Mouse (Mus musculus): ENCODE results near the gene Bmx.

The Bmx gene

GRCm38 (mm10) chrX:164258057-164258456, at the start of gene Bmx:
Gene Bmx (minus strand): TSS chrX:164258193.
- no peak for DNase-seq (ENCODE audit: low spot score)

- no peak for DNase-seq (ENCODE audit: low spot score)
Measured at GRCm38 (mm10) chrX:164306250-164306649, 48.3 kb upstream of the Bmx start.

DNA sequence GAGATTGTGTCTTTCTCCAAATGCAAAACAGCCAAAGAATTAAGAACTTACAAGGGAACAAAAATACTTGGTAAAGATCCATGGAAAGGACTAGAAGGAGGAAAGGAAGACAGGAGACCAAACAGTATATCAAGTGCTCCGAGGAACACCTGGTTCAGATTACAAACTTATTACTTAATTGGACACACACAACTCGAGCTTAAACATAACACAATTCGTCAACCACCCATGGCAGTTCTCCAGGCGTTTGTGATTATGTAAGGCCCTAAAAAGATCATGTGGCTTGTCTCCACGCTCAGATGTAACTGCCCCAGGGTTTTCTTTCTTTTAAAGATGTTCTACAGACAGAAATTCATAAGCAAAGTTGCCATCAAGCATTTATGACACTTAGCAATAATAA, 33.2 kb upstream of the Bmx start:
- DNase-seq (ENCODE audit: low spot score), result no peak

DNA sequence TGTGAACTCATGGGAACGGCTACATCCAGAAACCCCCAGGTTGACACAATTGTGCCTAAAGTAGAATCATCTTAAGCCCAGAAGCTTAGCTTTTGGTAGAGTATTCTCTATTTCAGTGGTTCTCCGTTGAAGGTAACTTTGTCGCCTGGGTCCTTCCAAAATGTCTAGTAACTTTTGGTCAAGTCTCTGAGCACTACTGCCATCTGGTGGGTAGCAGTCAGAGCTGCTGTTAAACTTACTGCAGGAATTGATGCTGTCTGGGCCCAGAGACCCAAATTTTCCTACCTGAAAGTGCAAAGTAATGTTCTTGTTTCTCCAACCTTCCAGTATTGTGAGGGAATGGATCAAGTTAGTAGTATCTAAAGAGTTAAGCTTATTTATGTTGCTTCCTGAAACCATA, 29.1 kb upstream of the Bmx start:
- DNase-seq (ENCODE audit: low spot score), result no peak

DNA sequence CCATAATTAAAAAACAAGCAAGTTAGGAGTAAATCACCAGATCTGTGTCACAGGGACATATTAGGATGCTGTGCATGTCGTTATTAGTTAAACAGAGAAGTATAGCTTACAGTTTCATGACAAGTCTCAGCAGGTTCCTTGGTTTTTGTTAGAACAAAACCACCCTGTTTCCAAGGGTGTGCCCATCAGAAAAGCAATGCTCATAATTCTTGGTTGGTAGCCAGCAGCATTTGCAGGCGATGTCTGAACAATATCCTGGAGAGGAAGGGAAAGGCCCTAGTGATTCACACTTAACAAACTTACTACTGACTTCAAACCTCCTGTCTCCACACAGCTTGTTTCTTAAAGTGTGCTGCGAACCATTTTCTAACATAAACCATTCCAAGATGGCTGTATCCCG, 25.8 kb upstream of the Bmx start:
- DNase-seq (ENCODE audit: low spot score), result no peak

DNA sequence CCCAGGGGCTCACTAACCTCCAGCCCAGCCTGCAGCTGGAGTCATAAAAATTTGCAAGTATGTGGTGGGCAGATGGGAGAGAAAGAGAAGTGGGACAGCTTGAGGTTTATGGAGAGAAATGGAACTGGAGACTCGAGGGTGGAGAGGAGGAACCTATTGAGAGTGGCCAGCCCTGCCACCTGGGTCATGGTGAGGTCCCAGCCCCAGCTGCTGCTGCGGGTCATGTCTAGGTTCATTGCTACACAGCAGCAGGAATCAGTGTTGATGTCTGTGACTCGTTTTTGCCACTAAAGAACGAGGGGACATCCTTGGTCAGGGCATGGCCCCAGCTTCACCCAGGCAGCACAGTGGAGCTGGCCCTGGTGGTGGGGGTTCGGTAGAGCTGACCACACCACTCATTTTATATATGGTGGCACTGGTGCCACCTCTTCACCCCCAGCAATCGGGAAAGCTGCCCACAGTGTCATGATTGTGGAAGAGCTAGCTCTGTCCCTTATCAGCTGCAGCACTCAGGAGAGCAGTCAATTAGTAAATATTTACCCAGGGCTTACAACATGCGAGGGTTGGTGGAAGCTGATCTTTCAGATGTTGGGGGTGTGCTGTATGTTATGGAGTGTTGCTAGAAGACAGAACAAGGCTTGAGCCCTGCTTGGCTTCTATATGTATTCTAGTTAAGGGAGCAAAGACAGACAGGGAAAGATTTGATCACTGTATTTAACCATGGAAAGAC, 23.1 kb upstream of the Bmx start:
- DNase-seq (ENCODE audit: low spot score), result no peak

- DNase-seq (ENCODE audit: low spot score), result no peak
Measured at GRCm38 (mm10) chrX:164275536-164275935, 17.5 kb upstream of the Bmx start.

DNA sequence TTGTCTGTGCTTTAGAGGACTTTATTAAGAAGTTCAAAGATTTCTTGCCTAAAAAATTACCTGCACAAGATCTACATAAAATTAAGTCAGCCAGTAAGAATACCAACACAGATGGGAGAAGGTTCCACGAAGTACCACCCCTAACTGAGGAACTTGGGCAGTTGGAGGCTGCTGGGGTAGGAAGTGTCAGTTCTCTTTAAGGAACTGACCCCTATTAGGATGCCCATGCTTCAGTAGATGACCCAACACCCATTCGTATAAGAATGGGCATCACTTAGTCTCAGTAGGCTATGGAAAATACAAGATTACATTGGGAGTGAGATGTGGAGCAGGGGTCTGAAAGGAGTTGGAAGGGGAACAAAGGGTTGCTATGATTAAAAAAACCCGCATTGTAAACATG, 12.6 kb upstream of the Bmx start:
- no peak for DNase-seq (ENCODE audit: low spot score)

GRCm38 (mm10) chrX:164269285-164269761, 11.3 kb upstream of the Bmx start, which contains the start of gene Pir:
Gene Pir (plus strand): TSS chrX:164269371.
- peak; percentile 59 for DNase-seq (ENCODE audit: low spot score)

DNA sequence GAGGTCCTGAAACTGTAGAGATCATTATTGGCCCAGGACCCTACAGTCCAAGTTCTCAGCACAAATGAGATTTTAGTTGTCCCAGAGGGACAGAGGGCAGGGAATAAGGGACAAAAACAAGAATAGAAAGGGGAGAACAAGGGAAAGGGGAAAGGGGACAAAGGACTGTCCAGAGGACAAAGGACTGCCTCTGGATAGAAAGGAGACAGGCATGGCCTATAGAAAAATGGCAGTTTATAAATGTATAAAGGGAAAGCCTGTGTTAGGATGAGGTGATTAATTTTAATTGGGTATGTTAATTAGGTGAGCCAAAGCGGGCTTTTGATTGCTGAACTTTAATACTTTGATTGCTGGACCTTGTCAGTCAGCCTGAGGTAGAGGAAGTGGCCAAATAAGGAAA, 6.9 kb upstream of the Bmx start:
- DNase-seq (ENCODE audit: low spot score), result no peak

DNA sequence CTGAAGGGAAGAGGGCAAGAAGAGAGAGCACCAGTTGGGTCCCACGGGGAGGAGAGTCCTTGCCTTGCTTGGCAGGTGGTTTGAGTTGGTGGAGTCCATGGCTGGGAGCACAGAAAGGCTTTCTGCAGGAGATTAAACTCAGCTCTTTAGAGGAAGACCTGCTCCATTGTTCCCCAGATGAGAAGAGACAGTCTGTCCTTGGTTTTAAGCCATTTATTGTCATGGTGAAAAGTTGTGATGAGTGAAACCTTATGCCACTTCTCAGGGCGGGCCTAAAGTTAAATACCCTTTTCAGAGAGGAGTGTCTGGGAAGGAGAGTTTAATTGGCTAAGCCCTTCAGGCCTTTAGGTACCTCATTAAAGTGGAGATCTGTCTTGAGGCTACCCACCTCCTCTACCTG, 4.3 kb upstream of the Bmx start:
- DNase-seq (ENCODE audit: low spot score), result no peak

DNA sequence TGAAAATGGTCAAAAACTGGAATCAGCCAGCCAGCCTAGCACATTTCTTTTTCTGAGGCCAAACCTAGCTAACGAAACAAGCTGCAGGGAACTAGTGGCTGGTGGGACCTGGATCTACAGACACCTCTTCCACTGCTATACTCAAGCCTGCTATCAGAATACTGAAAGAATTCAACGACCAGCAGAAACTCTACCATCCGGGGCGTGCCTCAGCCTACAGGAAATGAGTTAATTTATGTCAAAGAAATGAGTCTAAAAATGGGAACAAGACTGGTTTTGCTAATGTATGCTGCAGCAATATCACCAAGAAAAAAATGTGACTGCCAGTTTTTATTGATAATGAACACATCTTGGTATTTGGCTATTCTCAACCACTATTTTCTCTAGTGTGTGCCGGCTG, 669 bp upstream of the Bmx start:
- DNase-seq (ENCODE audit: low spot score), result no peak

DNA sequence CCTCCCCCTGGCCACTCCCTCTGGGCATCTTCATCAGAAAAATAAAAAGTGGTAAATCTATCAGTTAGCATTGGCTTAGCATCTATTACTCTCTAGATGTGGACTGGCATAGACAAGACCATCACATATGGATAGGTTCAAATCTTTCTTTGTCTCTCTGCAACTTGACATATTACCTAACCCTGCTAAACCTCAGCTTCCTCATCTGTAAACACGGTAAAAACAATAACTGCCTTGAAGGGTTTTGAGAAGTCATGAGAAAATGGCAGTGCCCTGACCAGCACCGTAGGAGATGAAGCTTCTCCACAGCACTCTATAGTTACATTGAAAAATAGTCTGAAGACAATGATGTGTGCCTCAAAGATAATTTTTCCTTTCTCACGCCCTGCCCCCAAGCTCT, 1.5 kb downstream of the Bmx start:
- DNase-seq (ENCODE audit: low spot score), result no peak

- no peak for DNase-seq (ENCODE audit: low spot score)
Measured at GRCm38 (mm10) chrX:164246722-164247121, 11.3 kb downstream of the Bmx start.

DNA sequence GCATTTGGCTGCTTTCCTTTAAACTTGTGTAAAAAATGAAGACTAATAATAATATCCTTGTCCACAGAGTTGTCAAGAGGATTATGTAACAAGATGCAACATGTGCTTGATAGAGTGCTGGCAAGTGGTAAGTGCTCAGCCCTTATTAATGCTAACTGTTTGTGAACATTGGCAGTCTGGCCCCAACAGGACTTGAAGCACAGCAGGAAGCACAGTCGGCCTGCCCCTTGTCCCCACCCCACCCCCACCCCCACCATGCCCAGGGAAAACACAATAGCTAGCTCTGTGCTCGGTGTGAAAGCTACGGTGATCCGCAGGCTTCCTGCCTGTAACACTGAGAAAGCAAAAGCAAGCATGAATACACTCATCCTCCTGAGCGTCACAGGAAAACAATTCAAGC, 12.3 kb downstream of the Bmx start:
- DNase-seq (ENCODE audit: low spot score), result no peak

DNA sequence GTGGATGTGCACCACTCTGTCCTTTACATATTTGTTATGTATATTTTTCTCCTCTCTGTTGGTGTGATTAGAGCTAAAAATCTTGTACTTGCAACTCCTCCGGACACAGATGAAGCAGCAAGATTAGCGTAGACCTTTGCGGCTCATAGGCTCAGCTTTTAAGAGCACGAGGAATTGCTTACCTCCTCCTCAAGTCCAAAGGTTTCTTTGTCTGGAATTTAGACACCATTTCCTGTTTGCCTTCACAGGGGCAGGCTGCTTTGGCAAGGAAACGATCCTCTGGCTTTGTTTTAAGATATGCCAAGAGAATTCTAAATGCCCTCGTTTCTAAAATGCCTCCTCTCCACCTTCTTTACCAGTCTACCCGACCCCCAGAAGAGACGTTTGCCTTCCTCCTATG, 24.6 kb downstream of the Bmx start:
- no peak for DNase-seq (ENCODE audit: low spot score)

GRCm38 (mm10) chrX:164221989-164222388, 36.0 kb downstream of the Bmx start:
- DNase-seq (ENCODE audit: low spot score), result no peak

DNA sequence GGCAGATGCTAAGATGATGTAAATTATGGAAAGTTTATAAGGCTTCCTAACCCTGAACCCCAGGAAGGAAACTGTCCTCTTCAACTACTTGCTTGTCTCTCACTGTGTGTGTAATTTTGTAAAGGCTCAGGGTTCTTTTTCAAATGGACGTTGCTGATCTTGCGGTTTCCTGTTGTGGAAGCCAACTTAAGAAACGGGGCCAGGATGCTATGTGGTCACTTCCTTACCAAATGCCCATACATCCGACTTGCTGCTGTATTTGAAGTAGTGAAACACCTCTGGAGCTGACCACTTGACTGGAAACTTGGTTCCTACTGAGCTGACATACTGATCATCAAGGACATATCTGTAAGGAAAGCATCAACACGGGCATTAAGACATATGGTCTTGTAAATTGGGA, 57.4 kb downstream of the Bmx start:
- DNase-seq (ENCODE audit: low spot score), result no peak

GRCm38 (mm10) chrX:164197679-164198078, 60.3 kb downstream of the Bmx start:
- DNase-seq (ENCODE audit: low spot score), result no peak

DNA sequence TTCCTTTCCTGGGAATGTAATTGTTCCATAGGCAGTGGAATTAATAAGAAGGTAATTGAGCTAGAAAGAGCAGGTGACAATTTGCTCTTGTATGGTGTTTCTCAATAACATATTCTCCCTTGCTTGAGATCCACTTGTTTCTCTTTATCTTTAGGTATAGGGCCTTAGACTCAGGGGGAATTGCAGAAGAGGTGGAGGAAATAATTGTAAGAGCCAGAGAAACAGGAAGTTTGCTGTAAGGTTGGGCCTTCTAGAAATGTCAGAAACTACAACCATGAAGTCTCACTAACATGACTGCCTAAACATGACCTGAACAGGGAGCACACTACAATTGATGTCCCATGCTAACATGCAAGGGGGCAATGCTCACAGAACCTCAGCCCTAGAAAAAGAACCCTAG, 68.1 kb downstream of the Bmx start:
- DNase-seq (ENCODE audit: low spot score), result no peak

DNA sequence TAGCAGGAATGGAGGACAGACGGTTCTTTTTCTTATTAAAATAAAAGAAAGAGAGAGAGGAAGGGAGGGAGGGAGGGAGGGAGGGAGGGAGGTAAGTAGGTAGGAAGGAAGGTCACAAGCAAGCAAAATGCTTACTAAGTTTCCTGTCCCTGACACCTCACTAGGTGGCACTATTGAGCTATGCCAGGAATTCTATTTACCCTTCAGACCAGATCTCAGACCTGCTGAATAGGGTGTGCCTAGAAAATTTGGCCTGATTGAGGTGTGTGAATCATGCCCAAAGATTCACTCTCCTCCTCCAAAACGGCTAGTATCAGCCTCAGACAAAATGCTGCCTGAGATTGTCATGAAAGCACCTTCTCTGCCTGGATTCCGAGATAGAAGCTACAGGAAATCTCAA, 74.1 kb downstream of the Bmx start:
- DNase-seq (ENCODE audit: low spot score), result no peak

DNA sequence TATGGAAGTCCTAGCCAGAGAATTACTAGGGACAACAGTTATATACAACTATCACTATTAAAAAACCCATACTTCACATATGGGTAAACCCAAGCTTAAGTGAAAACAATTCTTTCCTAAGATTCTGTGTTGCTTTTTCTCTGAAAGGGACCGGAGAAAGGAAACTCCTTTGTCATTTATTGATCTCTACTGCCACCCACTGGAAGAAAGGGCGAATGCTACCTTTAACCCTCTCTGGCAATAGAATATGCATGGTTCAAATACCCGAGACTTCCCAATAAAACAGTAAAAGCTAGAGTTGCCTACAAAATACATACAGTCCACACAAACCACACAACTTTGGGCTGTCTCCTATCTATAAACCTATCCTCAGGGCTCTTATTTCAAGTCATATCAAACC, 78.2 kb downstream of the Bmx start:
- DNase-seq (ENCODE audit: low spot score), result no peak

- DNase-seq (ENCODE audit: low spot score), result no peak
Measured at GRCm38 (mm10) chrX:164178856-164179255, 79.1 kb downstream of the Bmx start.

GRCm38 (mm10) chrX:164175780-164176179, 82.2 kb downstream of the Bmx start:
- no peak for DNase-seq (ENCODE audit: low spot score)
